Mouse (Mus musculus) monocyte, adult 5-6 weeks (primary cell): Measurements from ENCODE around the gene Tpk1. TPM values are rescaled to one million over a fixed set of nuclear protein-coding genes. Genes with fewer than 3 reads are reported as not detected.
"Not testable (repeated sequence)": the region's sequence is repeated elsewhere in the genome, so short reads cannot be mapped to it uniquely, and the experiment has no call there.

Experiments used
- ATAC-seq: fragments of 153-309, 156-312 bp; replicated peaks from 2 replicates; pipeline ENCODE4 v1.8.0; 2017; ENCODE audit warnings: mild to moderate bottlenecking; ENCODE audit not compliant: low TSS enrichment, insufficient number of reproducible peaks, severe bottlenecking, poor library complexity, low FRiP score
- total RNA-seq: library from RNA; stranded (forward); fragments of 200-1000, 200-491, 200-594 nt; gene quantifications from 3 replicates; pipeline ENCODE4 v1.2.3, GENCODE M21; 2017

Tpk1 gene
- total RNA-seq, 1 experiment from 2014 or later = 4.4 TPM

- no peak for ATAC-seq
These were observed 130.6 kb downstream of the Tpk1 start for GRCm38 (mm10) chr6:43535459-43535858.

DNA sequence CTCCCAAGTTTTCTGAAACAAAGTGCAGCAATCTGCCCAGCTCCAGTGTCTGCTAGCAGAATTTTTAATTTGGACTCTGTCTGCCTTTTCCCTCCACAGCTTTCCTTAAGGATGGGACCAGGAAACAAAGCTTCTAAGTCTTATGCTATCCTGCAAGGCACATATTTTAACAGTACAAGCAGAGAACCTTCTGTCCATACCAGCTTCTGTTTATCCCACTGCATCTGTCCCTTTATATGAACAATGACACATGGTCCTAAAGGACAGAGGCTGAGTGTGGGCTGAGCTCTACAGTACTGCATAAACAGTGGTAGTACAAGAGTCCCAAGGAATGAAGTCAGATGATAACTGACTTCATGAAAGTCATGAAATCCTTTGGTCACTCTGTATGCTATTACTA is 132.8 kb downstream of the Tpk1 start:
- ATAC-seq = no peak

- ATAC-seq = no peak
These were observed 133.3 kb downstream of the Tpk1 start for GRCm38 (mm10) chr6:43532822-43533221.

DNA sequence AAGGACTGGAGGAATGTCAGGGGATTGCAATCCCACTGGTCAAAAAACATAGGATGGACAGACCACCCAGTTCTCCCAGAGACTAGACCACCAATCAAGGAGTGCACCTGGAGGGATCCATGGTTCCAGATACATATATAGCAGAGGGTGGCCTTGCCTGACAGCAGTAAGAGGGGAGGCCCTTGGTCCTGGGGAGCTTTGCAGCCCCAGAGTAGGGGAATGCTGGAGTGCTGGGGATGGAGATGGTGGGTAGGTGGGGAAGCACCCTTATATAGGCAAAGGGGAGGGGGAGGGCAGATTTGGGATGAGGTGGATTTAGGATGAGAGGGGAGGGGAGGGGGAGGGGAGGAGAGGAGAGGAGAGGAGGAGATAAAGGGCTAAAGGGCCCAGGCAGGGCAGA is 134.1 kb downstream of the Tpk1 start:
- no peak for ATAC-seq

- no peak for ATAC-seq
These were observed 137.1 kb downstream of the Tpk1 start for GRCm38 (mm10) chr6:43528996-43529395.

GRCm38 (mm10) chr6:43525028-43525427 is 141.1 kb downstream of the Tpk1 start:
- no peak for ATAC-seq

DNA sequence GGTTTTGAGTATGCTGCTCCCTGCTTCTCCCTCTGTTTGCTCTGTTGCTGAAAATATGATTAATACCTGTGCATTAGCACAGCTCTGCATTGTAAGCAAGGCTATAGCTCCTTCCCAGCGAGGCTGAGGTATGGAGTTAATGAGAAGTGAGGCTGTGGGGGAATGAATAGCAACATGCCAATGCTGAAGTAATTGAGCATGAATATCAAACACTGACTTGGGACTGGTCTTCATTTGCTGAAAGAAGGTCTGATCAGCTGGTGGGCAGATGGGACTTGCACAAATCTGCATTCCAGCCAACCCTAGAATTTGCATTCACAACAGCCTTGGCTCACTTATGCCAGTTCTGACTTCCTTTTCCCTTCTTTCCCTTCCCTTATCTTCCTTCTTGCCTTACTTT is 144.0 kb downstream of the Tpk1 start:
- no peak for ATAC-seq

- no peak for ATAC-seq
These were observed 145.9 kb downstream of the Tpk1 start for GRCm38 (mm10) chr6:43520218-43520617.

DNA sequence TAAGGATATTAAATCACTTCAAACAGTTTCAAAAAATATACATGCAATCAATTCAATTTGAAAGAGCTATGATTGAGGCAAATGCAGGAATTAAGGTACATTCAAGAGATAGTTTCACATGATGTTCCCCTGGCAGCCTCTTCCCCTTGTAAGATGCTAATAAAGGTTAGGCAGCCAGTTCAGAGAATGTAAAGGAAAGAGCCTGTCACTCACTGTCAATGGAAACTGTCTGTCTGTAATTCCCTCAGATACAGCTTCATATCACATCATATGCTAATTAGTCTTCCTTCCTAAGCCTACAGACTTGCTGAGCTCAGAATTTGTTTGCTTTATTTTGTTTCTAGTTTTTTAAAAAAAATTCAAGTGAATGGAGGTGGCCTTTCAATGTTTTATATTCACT is 147.7 kb downstream of the Tpk1 start:
- ATAC-seq = no peak

- no peak for ATAC-seq
These were observed 148.8 kb downstream of the Tpk1 start for GRCm38 (mm10) chr6:43517316-43517655.

- no peak for ATAC-seq
These were observed 149.3 kb downstream of the Tpk1 start for GRCm38 (mm10) chr6:43516593-43517315.

DNA sequence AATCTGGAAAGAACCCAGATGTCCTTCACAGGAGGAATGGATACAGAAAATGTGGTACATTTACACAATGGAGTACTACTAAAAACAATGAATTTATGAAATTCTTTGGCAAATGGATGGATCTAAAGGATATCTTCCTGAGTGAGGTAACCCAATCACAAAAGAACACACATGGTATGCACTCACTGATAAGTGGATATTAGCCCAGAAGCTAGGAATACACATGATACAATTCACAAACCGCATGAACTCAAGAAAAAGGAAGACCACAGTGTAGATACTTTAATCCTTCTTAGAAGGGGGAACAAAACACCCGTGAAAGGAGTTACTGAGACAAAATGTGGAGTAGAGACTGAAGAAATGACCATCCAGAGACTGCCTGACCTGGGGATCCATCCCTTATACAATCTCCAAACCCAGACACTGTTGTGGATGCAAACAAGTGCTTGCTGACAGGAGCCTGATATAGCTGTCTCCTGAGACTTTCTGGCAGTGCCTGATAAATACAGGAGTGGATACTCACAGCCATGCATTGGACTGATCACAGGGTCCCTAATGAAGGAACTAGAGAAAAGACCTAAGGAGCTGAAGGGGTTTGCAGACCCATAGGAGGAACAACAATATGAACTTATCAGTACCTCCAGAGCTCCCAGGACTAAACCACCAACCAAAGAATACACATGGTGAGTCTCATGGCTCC is 159.2 kb downstream of the Tpk1 start:
- not testable (repeated sequence) for ATAC-seq

DNA sequence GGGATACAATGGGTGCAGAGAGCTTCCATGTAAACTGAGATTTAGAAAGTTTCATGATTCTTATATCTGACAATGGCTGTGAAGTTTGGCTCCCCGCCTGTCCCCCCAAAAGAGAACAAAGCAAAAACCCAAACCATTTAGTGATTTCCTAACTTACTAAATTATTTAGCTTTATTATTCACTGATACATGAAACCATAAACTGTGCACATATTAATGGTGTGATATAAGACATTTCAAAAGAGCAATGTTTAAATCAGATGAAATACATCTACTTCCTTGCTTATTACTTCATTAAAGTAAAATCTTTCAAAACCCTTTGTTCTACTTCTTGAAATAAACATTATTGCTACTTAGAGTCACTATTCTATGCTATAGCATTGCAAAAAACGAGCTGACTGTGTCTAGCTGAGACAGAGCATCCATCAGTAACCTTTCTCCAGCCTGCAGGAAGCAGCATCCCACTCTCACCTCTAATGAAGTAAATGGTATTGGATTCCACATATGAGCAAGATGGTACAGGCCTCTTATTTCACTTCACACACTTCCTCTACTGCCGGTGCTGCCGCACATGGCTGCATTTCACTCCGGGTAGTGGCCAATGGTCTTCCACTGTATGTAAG is 161.4 kb downstream of the Tpk1 start:
- no peak for ATAC-seq

GRCm38 (mm10) chr6:43492367-43492766 is 173.7 kb downstream of the Tpk1 start:
- no peak for ATAC-seq

DNA sequence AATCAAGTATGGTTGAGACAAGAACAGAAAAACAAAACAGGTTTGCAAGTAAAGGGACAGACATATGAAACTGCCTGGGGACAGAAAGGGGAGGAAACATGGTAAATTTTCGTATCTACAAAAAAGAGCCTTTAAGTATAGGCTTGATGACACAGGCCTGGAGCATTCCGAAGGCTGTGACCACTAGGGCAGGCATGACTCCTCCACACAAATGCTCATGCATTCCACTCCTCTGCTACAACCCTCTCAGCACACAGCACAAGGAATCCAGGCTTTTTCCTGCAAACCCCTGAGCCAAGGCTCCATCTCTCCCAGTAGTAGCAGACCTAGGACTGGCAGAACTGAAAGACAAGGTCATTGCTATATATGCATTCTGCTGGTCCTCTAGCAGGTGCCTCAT is 179.4 kb downstream of the Tpk1 start:
- no peak for ATAC-seq

- ATAC-seq = no peak
These were observed 185.4 kb downstream of the Tpk1 start for GRCm38 (mm10) chr6:43480687-43481086.

DNA sequence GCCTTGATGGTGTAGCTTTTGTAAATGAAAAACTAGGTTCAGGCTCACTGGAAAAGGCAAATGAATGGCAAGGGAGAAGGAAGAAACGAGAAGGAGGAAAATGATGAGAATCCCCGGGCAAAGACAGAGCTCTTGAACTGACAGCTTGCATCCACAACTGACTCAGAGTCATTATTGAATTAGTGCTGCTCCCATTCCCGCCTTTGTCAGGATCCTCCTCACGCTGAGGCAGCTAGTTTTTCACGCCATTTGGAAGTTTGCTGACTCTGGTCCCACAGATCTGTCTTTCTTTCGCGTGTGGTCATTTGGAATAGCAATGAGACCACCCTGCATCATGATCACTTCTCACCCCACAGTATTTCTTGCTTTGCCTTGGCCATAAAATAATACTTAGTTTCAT is 187.3 kb downstream of the Tpk1 start:
- ATAC-seq = no peak

DNA sequence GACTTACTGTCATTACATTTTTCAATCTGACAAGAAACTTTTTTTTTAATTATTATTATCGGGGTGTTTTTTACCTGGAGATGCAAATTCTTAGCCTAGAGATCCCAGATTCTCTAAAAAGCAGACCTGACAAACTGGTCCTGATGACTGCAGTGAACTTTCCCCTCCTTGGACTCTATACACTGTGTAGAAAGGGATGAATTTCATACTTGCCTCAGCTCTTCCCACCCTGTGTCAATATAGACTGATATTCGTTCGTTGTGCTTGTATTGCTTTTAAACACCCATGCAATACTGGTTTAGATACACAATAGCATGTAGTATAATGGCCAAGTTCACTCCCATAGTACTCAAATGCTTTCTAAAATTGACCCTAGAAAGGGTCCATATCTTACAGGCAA is 189.7 kb downstream of the Tpk1 start:
- ATAC-seq = no peak

GRCm38 (mm10) chr6:43475921-43476320 is 190.2 kb downstream of the Tpk1 start:
- ATAC-seq = no peak

- no peak for ATAC-seq
These were observed 194.5 kb downstream of the Tpk1 start for GRCm38 (mm10) chr6:43471556-43471955.
